8 mouse cellular contexts compared by ENCODE assay signal in the genomic region with DNA sequence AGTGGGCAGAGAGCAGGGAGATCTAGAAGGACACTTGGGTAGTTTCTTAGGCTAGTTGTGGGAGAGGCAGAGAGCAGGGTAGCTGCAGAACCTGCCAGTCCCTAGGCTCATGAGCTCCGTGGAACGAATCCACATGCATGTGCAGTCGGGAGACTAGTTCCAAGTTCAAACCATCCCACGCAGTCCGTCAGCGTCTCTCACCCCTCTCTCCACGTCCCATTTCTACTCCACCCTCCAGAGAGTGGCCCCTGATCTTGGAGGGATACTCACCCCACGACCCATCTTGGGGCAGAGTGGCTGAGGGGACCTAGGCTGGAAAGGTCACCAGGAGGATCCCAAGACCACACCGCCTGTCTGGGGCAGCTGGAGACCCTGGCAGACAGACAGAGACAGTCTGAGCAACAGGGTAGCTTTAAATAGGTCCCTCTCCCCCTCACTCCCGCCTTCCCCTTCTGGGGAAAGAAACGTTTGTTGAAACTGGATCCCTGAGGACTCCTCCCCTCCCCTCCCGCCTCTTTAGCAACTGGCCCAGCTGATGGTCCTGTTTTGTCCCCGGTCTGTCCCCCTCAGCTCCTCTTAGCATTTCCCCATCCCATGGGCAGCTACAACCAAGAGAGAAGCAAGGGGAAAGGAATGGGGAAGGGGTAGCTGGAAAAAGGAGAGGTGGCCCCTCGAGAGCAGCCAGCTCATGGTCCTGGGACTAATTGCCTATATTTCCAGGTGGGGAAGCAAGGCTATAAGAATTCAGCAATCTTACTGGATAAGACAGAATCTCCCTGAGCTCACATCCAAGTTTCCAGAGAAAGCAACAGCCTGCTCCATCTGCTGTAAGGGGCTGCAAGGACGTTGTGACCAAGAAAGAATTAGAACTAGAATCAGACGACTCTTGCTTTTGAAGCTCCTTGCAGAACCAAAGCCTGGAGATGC. TPM values are rescaled to one million over a fixed set of nuclear protein-coding genes. Genes with fewer than 3 reads are reported as not detected.
DNase-seq lines count a peak whose midpoint lies in the region; ATAC-seq and TF ChIP-seq lines count a peak whose summit lies in the region.

A gene (minus strand): TSS at position 454 of the 927 bp plus-strand sequence.

- 10% methylated on average over 16 of the region's 16 CpGs for WGBS in midbrain, embryonic 15.5 days

- no peaks in the 10 kb centered on the region for H3K9me3 ChIP-seq in E14TG2a.4 (ENCODE audit: low read length)
- no peaks in the 10 kb centered on the region for H3K9me3 ChIP-seq in midbrain, embryonic 15.5 days

- peak; percentile 47 for ATAC-seq in frontal cortex, adult (ENCODE audit: low TSS enrichment)
- no peak for ATAC-seq in midbrain, embryonic 15.5 days (replicated peaks)
- ATAC-seq in megakaryocyte-erythroid progenitor cell, adult 5-6 weeks (replicated peaks; ENCODE audit: low FRiP score, low TSS enrichment, poor library complexity, severe bottlenecking) = no peak

- no peak for TF ChIP-seq CTCF in E14TG2a.4 (conservative IDR thresholded peaks at IDR 0.05; ENCODE audit: low read length)

- intact Hi-C loops in heart, postnatal 25 days (cut with DNase I) = no loop called here
- intact Hi-C loops in left cerebral cortex, postnatal 25 days (cut with DNase I) = no loop called here

- DNase-seq in adrenal gland, postnatal 10 days = peak; percentile 59
- DNase-seq in heart, postnatal 25 days (ENCODE audit: low spot score) = peak; percentile 71
- peak; percentile 60 to 87 for DNase-seq in left cerebral cortex, postnatal 25 days (ENCODE audit: low spot score in 2 of 2)
- DNase-seq in spleen, postnatal 10 days (ENCODE audit: low spot score in 2 of 2) = no peak

- peak within 1 kb of the TSS; percentile 39; the same call in 1 of the 2 replicates for H3K4me3 ChIP-seq in E14TG2a.4 (replicated peaks; ENCODE audit: low read length)
- peak within 1 kb of the TSS; percentile 22 for H3K4me3 ChIP-seq in midbrain, embryonic 15.5 days

- H3K9ac ChIP-seq in midbrain, embryonic 15.5 days = 0 out of 2 replicates have a peak within 1 kb of the TSS, but pooled peaks have one; percentile 14

- peak within 1 kb of the TSS; percentile 28 for H3K4me2 ChIP-seq in midbrain, embryonic 15.5 days

- peaks cover 68% of the 10 kb centered on the region for H3K4me1 ChIP-seq in E14TG2a.4 (replicated peaks; ENCODE audit: low read depth, low read length)
- H3K4me1 ChIP-seq in midbrain, embryonic 15.5 days = peaks cover 20% of the 10 kb centered on the region

- H3K36me3 ChIP-seq in E14TG2a.4 (ENCODE audit: insufficient read depth, low read length) = no peaks in the 10 kb centered on the region
- no peaks in the 10 kb centered on the region for H3K36me3 ChIP-seq in midbrain, embryonic 15.5 days (replicated peaks)

- H3K27me3 ChIP-seq in E14TG2a.4 (ENCODE audit: insufficient read depth, low read length) = peaks cover 25% of the 10 kb centered on the region
- H3K27me3 ChIP-seq in midbrain, embryonic 15.5 days (replicated peaks) = no peaks in the 10 kb centered on the region

- peak within 1 kb of the TSS; percentile 72 for H3K27ac ChIP-seq in midbrain, embryonic 15.5 days

RNA-seq across cellular contexts. Expression of the gene that starts here (rescaled TPM):
- 100 to 1,000 TPM; 303 to 400 TPM for total RNA-seq in adrenal gland, postnatal 10 days (2021)
- 100 to 1,000 TPM; 600 to 610 TPM for total RNA-seq in heart, postnatal 25 days (2021)
- total RNA-seq in left cerebral cortex, postnatal 25 days (2021) = 100 to 1,000 TPM; 610 to 694 TPM
- polyA plus RNA-seq in midbrain, embryonic 15.5 days (2015; fragmentation: Nextera tagmentation; extraction: Ambion mirVana) = 56.5 and 63.1 TPM in 2 replicates
- total RNA-seq in megakaryocyte-erythroid progenitor cell, adult 5-6 weeks (2014; fragmentation: Nextera tagmentation) = not detected in 2 replicates
- total RNA-seq in megakaryocyte-erythroid progenitor cell, adult 5-6 weeks (2017) = not detected in 2 replicates

Comparison
In these comparisons a context has a peak if more than half of its experiments do, and no peak if none do; other contexts are left out.
1. RNA of the gene that starts here (total RNA-seq): 610 to 694 TPM in left cerebral cortex, postnatal 25 days, 600 to 610 TPM in heart, postnatal 25 days and 303 to 400 TPM in adrenal gland, postnatal 10 days; not detected in megakaryocyte-erythroid progenitor cell, adult 5-6 weeks; every median in the first group is over 100 times any median in the second.
2. DNase-seq: peak in adrenal gland, postnatal 10 days (single experiment), heart, postnatal 25 days (single experiment) and left cerebral cortex, postnatal 25 days (2 of 2); none in spleen, postnatal 10 days (0 of 2).